Mouse (Mus musculus) kidney, adult 2 months (tissue): ENCODE results near the gene Ufsp1. TPM values are rescaled to one million over a fixed set of nuclear protein-coding genes. Genes with fewer than 3 reads are reported as not detected.

ENCODE experiments used
- DNase-seq: peaks from one replicate; pipeline ENCODE4 v3.0.0; 2021
- H3K27ac ChIP-seq: fragments of 200-500 bp; 2 replicates; pipeline ENCODE4 v1.5.1; 2012; ENCODE audit warnings: low read depth, low read length, control low read depth, inconsistent platforms; ENCODE audit not compliant: insufficient read depth
- H3K27me3 ChIP-seq: fragments of 200-500 bp; replicated peaks from 2 replicates; pipeline ENCODE4 v1.6.1; 2012; ENCODE audit warnings: mild to moderate bottlenecking, moderate library complexity, low read length, inconsistent platforms; ENCODE audit not compliant: control insufficient read depth, insufficient read depth
- H3K36me3 ChIP-seq: fragments of 200-500 bp; 2 replicates; pipeline ENCODE4 v1.6.1; 2012; ENCODE audit warnings: mild to moderate bottlenecking, moderate library complexity, low read length, inconsistent platforms; ENCODE audit not compliant: control insufficient read depth, insufficient read depth
- H3K4me1 ChIP-seq: fragments of 200-500 bp; 2 replicates; pipeline ENCODE4 v1.6.1; 2011; ENCODE audit warnings: low read length; ENCODE audit not compliant: control insufficient read depth, insufficient read depth
- H3K4me3 ChIP-seq: fragments of 200-500 bp; 2 replicates; pipeline ENCODE4 v1.5.1; 2011; ENCODE audit warnings: mild to moderate bottlenecking, low read depth, low read length, control low read depth; ENCODE audit not compliant: insufficient read depth
- CTCF ChIP-seq: fragments of 200-500 bp; conservative IDR thresholded peaks from 2 replicates; pipeline ENCODE4 v1.5.1; 2011; ENCODE audit warnings: low read depth, mild to moderate bottlenecking, control low read depth, low read length, moderate library complexity, mixed read lengths; ENCODE audit not compliant: insufficient read depth, insufficient read length
- POLR2A ChIP-seq: fragments of 200-500 bp; IDR thresholded peaks from one replicate; pipeline ENCODE4 v1.6.1; 2011; ENCODE audit warnings: low read depth, low read length, control low read depth
- WGBS: fragments of 180-500 bp; shearing (Covaris S2); methylation state at CpG from one replicate; pipeline ENCODE4 v1.1.7; 2018; 5-methylcytosine and 5-hydroxymethylcytosine counted together
- polyA plus RNA-seq: library from polyadenylated mRNA; depleted of rRNA; stranded (reverse); fragments of >200 nt; gene quantifications from 2 replicates; pipeline ENCODE4 v1.2.3, GENCODE M21; 2012

Ufsp1 gene
- polyA plus RNA-seq, 1 experiment, result 18.4 TPM

DNA sequence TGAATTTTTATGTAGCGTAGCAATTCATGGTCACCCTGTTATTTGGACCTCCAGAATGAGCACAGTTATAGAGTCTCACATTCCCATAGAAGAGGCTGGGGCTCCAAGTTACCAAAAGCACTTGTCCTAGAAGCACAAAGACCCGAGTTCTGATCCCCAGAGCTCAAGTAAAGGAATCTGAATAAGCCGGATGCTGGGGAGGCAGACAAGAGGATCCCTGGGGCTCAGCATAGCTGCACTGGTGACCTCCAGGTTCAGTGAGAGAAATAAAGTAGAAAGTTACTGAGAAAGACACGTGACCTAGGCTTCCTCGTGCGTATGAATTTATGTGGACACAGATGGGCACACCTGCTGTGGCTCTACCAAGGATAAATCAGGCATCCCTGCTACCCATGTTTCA, 40.6 kb downstream of the Ufsp1 start:
- Histone ChIP-seq H3K4me1 (peaks cover 10% of the 10 kb centered on the region; the same call in 1 of the 2 replicates), H3K36me3 (no peaks in the 10 kb centered on the region), H3K27ac (no peak overlapping the region), H3K27me3 (no peaks in the 10 kb centered on the region), H3K4me3 (no peak overlapping the region)
- DNase-seq, result no peak
- WGBS, result 76% methylated on average over 6 of the region's 6 CpGs
- TF ChIP-seq CTCF (no peak), POLR2A (no peak)

DNA sequence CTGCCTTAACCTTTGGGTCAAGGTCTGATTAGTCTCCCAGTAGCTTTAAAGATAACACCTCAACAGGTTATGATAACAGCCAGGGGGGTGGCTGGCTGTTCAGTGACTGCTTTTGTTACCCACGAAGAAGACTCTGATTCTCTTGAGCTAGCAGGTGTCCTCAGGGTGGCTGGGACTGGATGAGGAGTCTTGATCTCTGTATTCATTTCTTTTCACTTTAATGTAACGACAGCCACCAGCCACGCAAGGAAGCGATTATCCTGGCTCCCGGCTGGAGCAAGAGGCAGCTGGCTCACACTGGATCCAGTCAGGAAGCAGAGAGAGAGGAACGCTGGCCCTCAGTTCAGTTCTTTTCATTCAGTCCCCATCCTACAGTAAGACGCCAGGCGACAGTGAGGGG, 42.8 kb downstream of the Ufsp1 start:
- TF ChIP-seq POLR2A (no peak), CTCF (no peak)
- DNase-seq, result no peak
- peaks cover 10% of the 10 kb centered on the region; the same call in 1 of the 2 replicates for H3K4me1 ChIP-seq
- no peaks in the 10 kb centered on the region for H3K36me3 ChIP-seq
- H3K27ac ChIP-seq, result no peak overlapping the region
- no peak overlapping the region for H3K4me3 ChIP-seq
- 45% methylated on average over 8 of the region's 8 CpGs for WGBS
- no peaks in the 10 kb centered on the region for H3K27me3 ChIP-seq

DNA sequence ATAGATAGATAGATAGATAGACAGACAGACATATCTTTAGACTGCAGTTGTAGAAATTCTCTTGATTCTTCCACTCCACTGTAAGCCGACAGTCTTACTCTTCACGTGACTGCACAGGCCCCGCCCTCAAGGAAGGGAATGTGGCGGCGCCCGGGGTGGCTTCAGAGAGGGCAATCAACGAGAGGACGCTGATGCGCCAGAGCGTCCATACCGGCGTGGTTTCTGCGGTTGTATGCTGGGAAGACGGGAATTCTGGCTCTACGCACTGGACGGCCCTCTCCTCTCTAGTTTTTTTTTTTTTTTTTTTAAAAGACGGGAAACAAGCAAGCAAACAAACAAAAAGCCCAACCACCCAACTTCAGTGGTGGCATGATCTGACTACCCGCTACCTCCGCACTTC, 43.8 kb downstream of the Ufsp1 start:
- Histone ChIP-seq H3K4me1 (peaks cover 10% of the 10 kb centered on the region; the same call in 1 of the 2 replicates), H3K27me3 (no peaks in the 10 kb centered on the region), H3K4me3 (peak overlapping the region; percentile 80), H3K27ac (peak overlapping the region; percentile 96), H3K36me3 (no peaks in the 10 kb centered on the region)
- under 1% methylated on average over 19 of the region's 19 CpGs for WGBS
- TF ChIP-seq POLR2A (peak; percentile 69), CTCF (no peak)
- peak; percentile 96 for DNase-seq

DNA sequence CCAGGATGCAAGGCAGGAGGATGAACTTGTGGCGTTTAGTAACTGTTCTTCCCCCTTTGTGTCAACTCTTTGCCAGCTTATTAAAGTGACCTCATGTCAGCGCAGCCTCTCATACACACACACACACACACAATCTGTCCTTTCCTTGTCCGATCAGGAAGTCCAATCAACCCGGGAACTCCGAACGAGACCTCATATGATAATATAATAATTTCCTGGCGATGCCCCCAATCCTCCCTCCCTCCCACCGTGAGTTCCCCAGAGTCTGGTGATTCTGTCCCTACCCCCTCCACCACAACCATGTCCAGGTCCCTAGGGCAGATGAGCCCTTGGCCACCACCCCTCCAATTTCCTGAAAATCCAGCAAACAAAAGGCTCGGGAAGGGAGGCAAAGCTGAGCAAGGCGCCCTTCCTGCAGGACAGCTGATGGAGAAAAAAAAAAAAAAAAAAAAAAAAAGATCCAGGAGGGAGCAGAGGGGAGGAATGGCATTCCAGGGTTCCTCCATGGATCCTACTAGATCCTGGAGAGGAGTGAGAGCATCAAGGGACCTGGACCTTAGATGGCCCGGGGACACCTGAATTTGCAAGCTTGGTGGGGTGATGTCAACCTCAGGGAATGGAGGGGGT, 44.3 kb downstream of the Ufsp1 start:
- no peaks in the 10 kb centered on the region for H3K36me3 ChIP-seq
- 2% methylated on average over 11 of the region's 11 CpGs for WGBS
- peak; percentile 85 for DNase-seq
- peaks cover 10% of the 10 kb centered on the region; the same call in 1 of the 2 replicates for H3K4me1 ChIP-seq
- peak overlapping the region; percentile 96 for H3K27ac ChIP-seq
- no peak for TF ChIP-seq CTCF
- peak overlapping the region; percentile 80 for H3K4me3 ChIP-seq
- H3K27me3 ChIP-seq, result no peaks in the 10 kb centered on the region

DNA sequence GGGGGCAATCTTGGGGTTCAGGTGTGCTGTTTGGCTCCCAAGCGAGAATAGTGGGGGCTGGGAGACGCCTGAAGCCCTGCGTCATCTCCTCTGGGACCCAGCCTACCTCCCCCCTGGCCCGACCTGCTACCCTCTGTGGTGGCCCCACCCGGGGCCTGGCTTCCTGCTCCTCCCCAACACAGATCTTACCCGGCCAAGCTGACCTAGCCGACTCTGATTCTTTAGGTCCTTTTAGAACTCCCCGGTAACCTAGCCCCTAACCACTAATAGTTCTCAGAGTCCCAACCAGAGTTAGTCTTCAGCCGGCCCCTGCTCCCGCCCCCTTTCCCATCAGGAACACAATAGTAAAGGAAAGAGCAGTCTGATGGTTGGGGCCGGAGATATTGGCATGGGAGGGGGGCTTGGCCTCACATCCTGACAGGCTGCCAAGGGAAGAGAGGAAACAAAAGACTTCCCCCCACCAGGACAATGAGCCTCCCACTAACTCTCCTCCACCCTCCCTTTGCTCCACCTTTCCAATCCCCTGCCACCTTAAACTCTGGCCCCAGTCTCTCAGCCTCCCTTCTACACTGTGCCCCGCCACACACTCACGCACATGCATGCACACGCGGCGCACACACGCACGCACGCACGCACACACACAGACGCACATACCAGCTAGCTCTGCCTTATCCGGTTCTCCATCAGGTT, 45.0 kb downstream of the Ufsp1 start:
- DNase-seq, result peak; percentile 84
- no peaks in the 10 kb centered on the region for H3K27me3 ChIP-seq
- H3K36me3 ChIP-seq, result no peaks in the 10 kb centered on the region
- peak overlapping the region; percentile 96 for H3K27ac ChIP-seq
- no peak for TF ChIP-seq CTCF
- TF ChIP-seq POLR2A, result no peak
- WGBS, result 26% methylated on average over 22 of the region's 22 CpGs
- H3K4me1 ChIP-seq, result peaks cover 10% of the 10 kb centered on the region; the same call in 1 of the 2 replicates
- H3K4me3 ChIP-seq, result peak overlapping the region; percentile 80

DNA sequence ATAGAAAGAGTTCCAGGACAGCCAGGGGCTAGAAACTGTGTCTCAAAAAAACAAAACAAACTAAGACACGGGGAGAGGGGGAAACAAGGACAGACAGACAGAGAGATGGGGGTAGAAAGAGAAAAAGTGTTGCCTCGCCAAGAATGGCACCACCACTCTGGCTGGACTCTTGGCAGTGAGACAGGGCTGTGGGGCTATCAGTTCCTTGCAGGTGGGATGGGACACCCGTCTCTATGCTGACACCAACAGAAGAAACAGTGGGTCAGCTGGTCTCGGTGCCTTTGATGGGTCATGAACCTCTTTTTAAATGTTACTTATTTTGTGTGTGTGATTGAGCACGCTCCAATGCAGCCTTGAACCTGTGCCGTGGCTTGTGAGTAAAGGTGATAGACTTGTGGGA, 45.8 kb downstream of the Ufsp1 start:
- TF ChIP-seq CTCF (no peak), POLR2A (no peak)
- Histone ChIP-seq H3K4me1 (peaks cover 11% of the 10 kb centered on the region; the same call in 1 of the 2 replicates), H3K4me3 (no peak overlapping the region), H3K36me3 (no peaks in the 10 kb centered on the region), H3K27ac (peak overlapping the region; percentile 96), H3K27me3 (no peaks in the 10 kb centered on the region)
- 70% methylated on average over 6 of the region's 6 CpGs for WGBS
- no peak for DNase-seq

DNA sequence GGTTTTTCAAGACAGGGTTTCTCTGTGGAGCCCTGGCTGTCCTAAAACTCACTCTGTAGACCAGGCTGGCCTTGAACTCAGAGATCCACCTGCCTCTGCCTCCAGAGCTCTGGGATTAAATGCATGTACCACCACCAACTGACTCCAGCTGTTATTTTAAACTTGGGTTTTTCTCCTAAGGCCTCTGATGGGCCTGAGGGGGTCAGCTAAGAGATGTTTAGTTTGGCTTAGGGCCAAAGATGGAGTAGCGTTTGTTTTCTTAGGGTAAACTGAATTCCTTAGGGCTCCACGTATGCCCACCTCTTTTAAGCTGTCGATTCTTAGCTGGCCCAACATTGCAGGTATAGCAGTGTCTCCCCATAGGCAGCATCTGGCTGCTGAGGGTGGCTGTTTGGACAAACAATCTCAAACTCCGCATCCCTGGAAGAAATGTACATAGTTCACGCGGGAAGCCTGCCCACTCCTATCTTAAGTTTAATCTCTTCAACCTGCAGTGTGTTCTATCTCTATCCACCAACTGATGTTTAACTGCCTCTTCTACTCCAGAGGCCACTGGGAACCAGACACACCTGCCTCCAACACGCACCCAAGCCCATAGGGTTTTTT, 48.1 kb downstream of the Ufsp1 start:
- no peaks in the 10 kb centered on the region for H3K36me3 ChIP-seq
- WGBS, result 60% methylated on average over 7 of the region's 7 CpGs

More for the DNA sequence above, 48.1 kb downstream of the Ufsp1 start:
- TF ChIP-seq CTCF, result no peak
- TF ChIP-seq POLR2A, result no peak
- Histone ChIP-seq H3K27ac (no peak overlapping the region), H3K4me1 (peaks cover 16% of the 10 kb centered on the region; the same call in 1 of the 2 replicates), H3K27me3 (no peaks in the 10 kb centered on the region), H3K4me3 (no peak overlapping the region)
- DNase-seq, result no peak
